Mouse (Mus musculus) testis, adult 2 months (tissue): Measurements from ENCODE around the gene Tmem253.

Experiments
- CTCF ChIP-seq: fragments of 200-500 bp; IDR thresholded peaks from 2 replicates; pipeline ENCODE4 v1.5.1; 2012; ENCODE audit warnings: low read depth, mild to moderate bottlenecking, inconsistent platforms, low read length, moderate library complexity; ENCODE audit not compliant: control insufficient read depth, insufficient read depth, insufficient replicate concordance
- POLR2A ChIP-seq: fragments of 200-500 bp; IDR thresholded peaks from 2 replicates; pipeline ENCODE4 v1.6.1; 2012; ENCODE audit warnings: low read depth, mild to moderate bottlenecking, inconsistent platforms, low read length, moderate library complexity; ENCODE audit not compliant: control insufficient read depth

DNA sequence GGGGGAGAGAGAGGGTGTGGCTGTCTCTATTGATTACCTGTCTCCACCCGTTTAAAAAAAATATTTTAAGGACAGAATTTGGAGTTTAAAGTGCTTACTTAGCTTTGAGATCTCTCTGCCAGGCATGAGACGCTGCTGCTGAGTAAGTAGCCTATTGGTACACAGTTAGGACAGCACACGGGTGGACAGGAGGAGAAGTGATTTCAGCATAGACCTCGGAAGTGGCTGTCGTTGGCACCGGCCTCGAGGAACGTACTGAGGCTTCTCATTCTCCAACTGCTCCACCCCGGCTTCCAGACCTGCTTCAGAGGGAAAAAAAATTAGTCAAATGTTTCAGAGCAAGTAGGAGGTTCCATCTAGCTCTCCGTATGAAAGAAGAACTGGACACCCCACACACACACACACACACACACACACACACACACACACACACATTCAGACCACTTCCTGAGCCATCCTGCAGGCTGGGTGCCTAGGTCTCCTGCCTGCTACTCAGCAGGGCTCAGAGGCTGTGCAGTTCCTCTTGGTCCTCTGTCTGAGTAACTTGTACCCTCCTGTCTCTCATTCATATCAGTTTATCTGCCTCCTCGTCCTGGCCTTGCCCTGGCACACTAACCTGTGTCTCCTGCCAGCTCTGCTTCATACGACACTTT is 20.1 kb upstream of the Tmem253 start:
- TF ChIP-seq CTCF (no peak), POLR2A (no peak)
